Mouse (Mus musculus): ENCODE measurements around the gene Fbxo7. TPM values are rescaled to one million over a fixed set of nuclear protein-coding genes. Genes with fewer than 3 reads are reported as not detected.

Gene Fbxo7
- polyA plus RNA-seq, 1 experiment from 2014 or later, result 24.9 TPM

GRCm38 (mm10) chr10:86010636-86011035, 11.1 kb upstream of the Fbxo7 start:
- ATAC-seq, result no peak
- Histone ChIP-seq H3K9ac (ENCODE audit: low read depth, low read length) (no peak overlapping the region), H3K9me3 (ENCODE audit: control insufficient read depth, low read length) (no peaks in the 10 kb centered on the region), H3K4me2 (ENCODE audit: low read length) (no peak overlapping the region), H3K36me3 (ENCODE audit: control insufficient read depth, insufficient read depth, low read length) (no peaks in the 10 kb centered on the region), H3K27me3 (replicated peaks; ENCODE audit: control insufficient read depth, insufficient read depth, low read length) (no peaks in the 10 kb centered on the region), H3K4me1 (ENCODE audit: control insufficient read depth, insufficient read depth, low read depth, low read length) (no peaks in the 10 kb centered on the region), H3K4me3 (ENCODE audit: low read length) (no peak overlapping the region), H3K27ac (ENCODE audit: low read depth, low read length) (no peak overlapping the region)
- 61% methylated on average over 6 of the region's 6 CpGs for WGBS

GRCm38 (mm10) chr10:86011172-86011571, 10.6 kb upstream of the Fbxo7 start:
- no peak for ATAC-seq
- WGBS, result 86% methylated on average over 2 of the region's 2 CpGs
- no peaks in the 10 kb centered on the region for H3K36me3 ChIP-seq (ENCODE audit: control insufficient read depth, insufficient read depth, low read length)
- H3K4me3 ChIP-seq (ENCODE audit: low read length), result no peak overlapping the region
- no peaks in the 10 kb centered on the region for H3K9me3 ChIP-seq (ENCODE audit: control insufficient read depth, low read length)
- no peak overlapping the region for H3K4me2 ChIP-seq (ENCODE audit: low read length)
- no peaks in the 10 kb centered on the region for H3K4me1 ChIP-seq (ENCODE audit: control insufficient read depth, insufficient read depth, low read depth, low read length)
- H3K27me3 ChIP-seq (replicated peaks; ENCODE audit: control insufficient read depth, insufficient read depth, low read length), result no peaks in the 10 kb centered on the region
- H3K27ac ChIP-seq (ENCODE audit: low read depth, low read length), result no peak overlapping the region
- H3K9ac ChIP-seq (ENCODE audit: low read depth, low read length), result no peak overlapping the region

GRCm38 (mm10) chr10:86011781-86012180, 10.0 kb upstream of the Fbxo7 start, which contains the start of gene Bpifc:
Gene Bpifc (minus strand): TSS chr10:86011895.
- ATAC-seq, result no peak
- no peaks in the 10 kb centered on the region for H3K4me1 ChIP-seq (ENCODE audit: control insufficient read depth, insufficient read depth, low read depth, low read length)
- no peak within 1 kb of the TSS for H3K9ac ChIP-seq (ENCODE audit: low read depth, low read length)
- H3K9me3 ChIP-seq (ENCODE audit: control insufficient read depth, low read length), result no peaks in the 10 kb centered on the region
- WGBS, result 98% methylated on average over 2 of the region's 2 CpGs
- no peak within 1 kb of the TSS for H3K27ac ChIP-seq (ENCODE audit: low read depth, low read length)
- H3K36me3 ChIP-seq (ENCODE audit: control insufficient read depth, insufficient read depth, low read length), result no peaks in the 10 kb centered on the region
- H3K27me3 ChIP-seq (replicated peaks; ENCODE audit: control insufficient read depth, insufficient read depth, low read length), result no peaks in the 10 kb centered on the region
- no peak within 1 kb of the TSS for H3K4me2 ChIP-seq (ENCODE audit: low read length)
- H3K4me3 ChIP-seq (ENCODE audit: low read length), result no peak within 1 kb of the TSS

DNA sequence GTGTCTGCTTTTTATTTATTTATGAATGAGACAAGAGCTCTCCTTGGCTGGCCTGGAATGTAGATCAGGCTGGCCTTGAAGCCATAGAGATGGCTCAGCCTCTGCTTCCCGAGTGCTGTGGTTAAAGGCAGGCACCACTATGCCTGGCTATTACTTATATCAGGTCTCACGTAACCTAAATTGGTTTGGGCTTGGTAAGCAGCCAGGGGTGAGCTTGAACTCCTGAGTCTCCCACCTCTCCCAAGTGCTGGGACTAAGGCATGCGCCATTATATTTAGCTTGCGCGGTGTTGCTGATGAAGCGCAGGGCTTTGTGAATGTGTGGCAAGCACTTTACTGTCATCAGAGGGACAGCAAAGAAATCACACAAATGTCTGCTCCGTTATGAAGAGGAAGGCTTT, 4.0 kb upstream of the Fbxo7 start:
- Histone ChIP-seq H3K4me3 (ENCODE audit: low read length) (no peak overlapping the region), H3K9me3 (ENCODE audit: control insufficient read depth, low read length) (no peaks in the 10 kb centered on the region), H3K27ac (ENCODE audit: low read depth, low read length) (no peak overlapping the region), H3K4me2 (ENCODE audit: low read length) (no peak overlapping the region), H3K4me1 (ENCODE audit: control insufficient read depth, insufficient read depth, low read depth, low read length) (peaks cover 8% of the 10 kb centered on the region), H3K9ac (ENCODE audit: low read depth, low read length) (no peak overlapping the region), H3K36me3 (ENCODE audit: control insufficient read depth, insufficient read depth, low read length) (no peaks in the 10 kb centered on the region), H3K27me3 (replicated peaks; ENCODE audit: control insufficient read depth, insufficient read depth, low read length) (no peaks in the 10 kb centered on the region)
- 93% methylated on average over 7 of the region's 7 CpGs for WGBS
- no peak for ATAC-seq

DNA sequence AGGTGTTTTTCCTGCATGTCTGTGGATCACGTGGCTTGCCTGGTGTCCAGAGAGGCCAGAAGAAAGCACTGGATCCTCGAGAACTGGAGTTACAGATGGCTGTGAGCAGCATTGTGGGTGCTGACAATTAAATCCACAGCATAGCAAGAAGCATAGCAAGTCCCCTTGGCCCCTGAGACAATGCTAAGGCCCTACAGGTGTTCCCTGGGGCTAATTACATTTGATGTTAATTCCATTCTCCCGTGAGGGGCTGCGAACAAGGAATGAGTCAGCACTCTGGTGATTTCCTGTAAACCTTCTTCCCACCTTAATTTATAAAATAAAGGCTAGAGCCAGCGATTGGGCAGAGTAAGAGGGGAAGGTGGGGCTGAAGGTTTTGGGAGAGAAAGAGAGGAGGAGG, 3.0 kb upstream of the Fbxo7 start:
- H3K27me3 ChIP-seq (replicated peaks; ENCODE audit: control insufficient read depth, insufficient read depth, low read length), result no peaks in the 10 kb centered on the region
- ATAC-seq, result no peak
- H3K4me3 ChIP-seq (ENCODE audit: low read length), result no peak overlapping the region
- H3K4me2 ChIP-seq (ENCODE audit: low read length), result no peak overlapping the region
- H3K36me3 ChIP-seq (ENCODE audit: control insufficient read depth, insufficient read depth, low read length), result no peaks in the 10 kb centered on the region
- H3K27ac ChIP-seq (ENCODE audit: low read depth, low read length), result no peak overlapping the region
- 37% methylated on average over 5 of the region's 5 CpGs for WGBS
- no peaks in the 10 kb centered on the region for H3K9me3 ChIP-seq (ENCODE audit: control insufficient read depth, low read length)
- H3K4me1 ChIP-seq (ENCODE audit: control insufficient read depth, insufficient read depth, low read depth, low read length), result peaks cover 10% of the 10 kb centered on the region
- no peak overlapping the region for H3K9ac ChIP-seq (ENCODE audit: low read depth, low read length)

DNA sequence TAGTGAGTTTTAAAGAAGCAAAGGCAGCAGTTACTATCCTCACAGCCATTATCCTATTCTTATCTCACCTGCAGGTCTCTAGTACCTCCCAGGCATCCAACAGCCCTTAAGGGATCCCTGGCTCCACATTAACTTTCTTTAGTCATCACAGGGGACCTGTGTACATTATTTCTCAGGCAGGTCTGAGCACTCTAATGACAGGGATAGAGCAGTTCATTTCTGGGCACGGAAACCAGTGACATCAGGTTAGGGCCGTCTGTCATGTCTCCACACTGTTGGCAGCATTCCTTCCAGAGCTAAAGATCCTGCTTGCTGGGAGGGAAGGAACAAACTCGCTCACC, 394 bp upstream of the Fbxo7 start:
- 0% methylated on average over 3 of the region's 3 CpGs for WGBS
- ATAC-seq, result no peak
- H3K36me3 ChIP-seq (ENCODE audit: control insufficient read depth, insufficient read depth, low read length), result no peaks in the 10 kb centered on the region
- no peak overlapping the region for H3K27ac ChIP-seq (ENCODE audit: low read depth, low read length)
- H3K9me3 ChIP-seq (ENCODE audit: control insufficient read depth, low read length), result no peaks in the 10 kb centered on the region
- H3K9ac ChIP-seq (ENCODE audit: low read depth, low read length), result no peak overlapping the region
- H3K27me3 ChIP-seq (replicated peaks; ENCODE audit: control insufficient read depth, insufficient read depth, low read length), result no peaks in the 10 kb centered on the region
- H3K4me2 ChIP-seq (ENCODE audit: low read length), result peak overlapping the region; percentile 89
- peak overlapping the region; percentile 95 for H3K4me3 ChIP-seq (ENCODE audit: low read length)
- peaks cover 10% of the 10 kb centered on the region for H3K4me1 ChIP-seq (ENCODE audit: control insufficient read depth, insufficient read depth, low read depth, low read length)

DNA sequence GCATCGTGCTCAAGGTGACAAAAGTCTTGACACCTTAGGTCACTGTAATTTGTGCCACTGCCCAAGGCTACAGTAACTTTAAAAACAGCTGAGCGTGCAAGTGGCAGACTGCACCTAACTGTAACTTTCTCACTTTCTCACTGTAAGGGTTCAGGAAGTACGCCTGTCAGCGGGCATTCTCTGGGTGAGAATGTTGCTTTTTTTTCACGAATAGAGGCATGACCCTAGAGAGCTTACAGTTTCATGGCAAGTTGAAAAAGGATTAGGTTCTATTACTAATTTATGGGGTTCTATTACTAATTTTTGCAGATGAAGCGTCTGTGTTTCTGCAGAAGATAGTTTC, 673 bp downstream of the Fbxo7 start:
- Histone ChIP-seq H3K9me3 (ENCODE audit: control insufficient read depth, low read length) (no peaks in the 10 kb centered on the region), H3K4me2 (ENCODE audit: low read length) (peak overlapping the region; percentile 89), H3K27me3 (replicated peaks; ENCODE audit: control insufficient read depth, insufficient read depth, low read length) (no peaks in the 10 kb centered on the region), H3K27ac (ENCODE audit: low read depth, low read length) (peak overlapping the region; percentile 82; the same call in 1 of the 2 replicates), H3K36me3 (ENCODE audit: control insufficient read depth, insufficient read depth, low read length) (no peaks in the 10 kb centered on the region), H3K4me1 (ENCODE audit: control insufficient read depth, insufficient read depth, low read depth, low read length) (peaks cover 10% of the 10 kb centered on the region), H3K4me3 (ENCODE audit: low read length) (peak overlapping the region; percentile 95), H3K9ac (ENCODE audit: low read depth, low read length) (peak overlapping the region; percentile 75)
- 8% methylated on average over 6 of the region's 6 CpGs for WGBS
- peak; percentile 4; the same call in 1 of the 2 replicates for ATAC-seq

DNA sequence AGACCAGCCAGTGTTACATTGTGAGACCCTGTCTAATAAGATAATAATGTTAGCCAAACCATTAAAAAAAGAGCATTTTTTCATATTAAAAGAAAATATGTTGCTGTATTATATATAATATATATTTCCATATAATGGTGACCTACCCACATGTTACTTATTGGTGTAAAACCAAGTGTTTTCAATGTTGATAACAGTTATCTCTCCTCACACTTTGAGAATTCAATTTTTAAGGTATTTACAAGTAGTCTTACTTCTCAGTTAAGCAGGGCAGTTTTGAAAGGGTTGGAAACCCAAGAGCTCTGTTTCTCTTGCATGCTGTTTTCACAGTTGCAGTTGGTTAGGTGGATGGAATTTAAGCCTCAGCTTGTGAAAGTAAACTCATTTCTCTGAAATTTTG, 1.4 kb downstream of the Fbxo7 start:
- H3K4me3 ChIP-seq (ENCODE audit: low read length), result no peak overlapping the region
- ATAC-seq, result no peak
- no peak overlapping the region for H3K9ac ChIP-seq (ENCODE audit: low read depth, low read length)
- peaks cover 10% of the 10 kb centered on the region for H3K4me1 ChIP-seq (ENCODE audit: control insufficient read depth, insufficient read depth, low read depth, low read length)
- H3K9me3 ChIP-seq (ENCODE audit: control insufficient read depth, low read length), result no peaks in the 10 kb centered on the region
- no peaks in the 10 kb centered on the region for H3K27me3 ChIP-seq (replicated peaks; ENCODE audit: control insufficient read depth, insufficient read depth, low read length)
- peak overlapping the region; percentile 89; the same call in 1 of the 2 replicates for H3K4me2 ChIP-seq (ENCODE audit: low read length)
- no peaks in the 10 kb centered on the region for H3K36me3 ChIP-seq (ENCODE audit: control insufficient read depth, insufficient read depth, low read length)
- no peak overlapping the region for H3K27ac ChIP-seq (ENCODE audit: low read depth, low read length)

DNA sequence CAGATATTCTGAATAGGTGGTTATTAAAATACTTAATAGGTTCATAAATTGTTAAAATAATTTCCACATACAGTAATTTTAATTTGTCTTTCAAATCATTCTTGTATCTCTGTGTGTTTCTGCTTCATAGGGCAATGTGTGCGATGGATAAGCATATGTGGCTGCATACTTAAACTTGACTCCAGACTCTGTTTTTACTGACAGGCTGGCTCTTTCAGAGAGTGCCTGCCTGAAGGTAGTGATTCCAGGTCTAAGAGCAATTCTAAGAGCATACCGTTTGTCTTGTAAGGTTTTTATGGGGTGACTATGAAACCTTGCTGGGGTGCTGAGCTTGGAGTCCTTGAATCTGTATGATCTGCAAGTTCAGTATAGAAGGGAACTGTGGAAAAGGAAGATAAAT, 4.1 kb downstream of the Fbxo7 start:
- no peak overlapping the region for H3K4me2 ChIP-seq (ENCODE audit: low read length)
- no peak for ATAC-seq
- WGBS, result 90% methylated on average over 2 of the region's 2 CpGs

DNA sequence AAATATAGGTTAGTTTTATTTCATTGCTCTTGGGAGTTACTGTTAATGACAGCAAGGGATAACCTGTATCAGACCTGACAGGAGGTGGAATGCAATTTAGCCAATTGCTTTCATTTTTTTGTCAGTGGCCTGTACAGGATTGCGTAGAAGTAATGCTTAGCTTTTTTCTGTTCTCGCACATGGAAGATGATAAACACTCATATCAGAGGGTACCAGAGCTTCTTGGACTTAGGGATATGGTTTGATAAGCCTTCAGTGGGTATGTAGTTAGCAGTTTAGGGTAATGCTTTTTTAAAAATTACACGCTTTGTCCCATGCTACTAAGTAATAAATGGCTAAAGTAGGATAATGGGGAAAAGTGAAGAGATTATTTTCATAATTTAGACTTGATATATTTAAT, 4.6 kb downstream of the Fbxo7 start:
- Histone ChIP-seq H3K36me3 (ENCODE audit: control insufficient read depth, insufficient read depth, low read length) (0 out of 2 replicates have a peak, but pooled peaks cover 3% of the 10 kb centered on the region), H3K27ac (ENCODE audit: low read depth, low read length) (no peak overlapping the region), H3K4me1 (ENCODE audit: control insufficient read depth, insufficient read depth, low read depth, low read length) (peaks cover 8% of the 10 kb centered on the region), H3K4me2 (ENCODE audit: low read length) (no peak overlapping the region), H3K9ac (ENCODE audit: low read depth, low read length) (no peak overlapping the region), H3K4me3 (ENCODE audit: low read length) (no peak overlapping the region), H3K9me3 (ENCODE audit: control insufficient read depth, low read length) (no peaks in the 10 kb centered on the region), H3K27me3 (replicated peaks; ENCODE audit: control insufficient read depth, insufficient read depth, low read length) (no peaks in the 10 kb centered on the region)
- WGBS, result 96% methylated on average over 3 of the region's 3 CpGs
- ATAC-seq, result no peak

More for the DNA sequence above, 4.1 kb downstream of the Fbxo7 start:
- no peaks in the 10 kb centered on the region for H3K9me3 ChIP-seq (ENCODE audit: control insufficient read depth, low read length)
- H3K27ac ChIP-seq (ENCODE audit: low read depth, low read length), result no peak overlapping the region
- H3K4me3 ChIP-seq (ENCODE audit: low read length), result no peak overlapping the region
- H3K9ac ChIP-seq (ENCODE audit: low read depth, low read length), result no peak overlapping the region
- H3K27me3 ChIP-seq (replicated peaks; ENCODE audit: control insufficient read depth, insufficient read depth, low read length), result no peaks in the 10 kb centered on the region
- 0 out of 2 replicates have a peak, but pooled peaks cover under 1% of the 10 kb centered on the region for H3K36me3 ChIP-seq (ENCODE audit: control insufficient read depth, insufficient read depth, low read length)
- H3K4me1 ChIP-seq (ENCODE audit: control insufficient read depth, insufficient read depth, low read depth, low read length), result peaks cover 10% of the 10 kb centered on the region

Data from hindbrain, embryonic 16.5 days (tissue).